Comparison of ENCODE assay signal across 8 mouse cellular contexts in genomic region chr19:4012432-4013022, GRCm38 (mm10). TPM values are rescaled to one million over a fixed set of nuclear protein-coding genes. Genes with fewer than 3 reads are reported as not detected.
DNase-seq lines count a peak whose midpoint lies in the region; ATAC-seq lines count a peak whose summit lies in the region.

Gene Ndufv1 (minus strand): TSS chr19:4012806.

- DNase-seq in adrenal gland, adult (ENCODE audit: inconsistent age in 2 of 2, low spot score in 1 of 2): peak; percentile 98 to 99
- peak; percentile 100 for DNase-seq in embryo, embryonic 10.5 days (ENCODE audit: low spot score)
- DNase-seq in gastrocnemius, postnatal 14 days: peak; percentile 95
- peak; percentile 97 to 99 for DNase-seq in left cerebral cortex, postnatal 10 days (ENCODE audit: extremely low spot score in 1 of 2, low spot score in 2 of 2)
- DNase-seq in right cerebral cortex, postnatal 25 days: peak; percentile 98
- DNase-seq in urinary bladder, postnatal 4 days (ENCODE audit: low spot score in 2 of 2): peak; percentile 92 to 94

- intact Hi-C loops in gastrocnemius, postnatal 14 days (cut with DNase I; ENCODE audit: low total_unique reads): no loop called here
- intact Hi-C loops in left cerebral cortex, postnatal 10 days (cut with DNase I): loop anchor here (2.0 to 10.0 kb wide), 2 partner anchors 66 to 212 kb away; no protein-coding TSS in a partner anchor

- ATAC-seq in inflammation-experienced regulatory T-cells, adult 6 months: peak; percentile 99
- peak; percentile 97 for ATAC-seq in megakaryocyte-erythroid progenitor cell, adult 5-6 weeks (replicated peaks; ENCODE audit: low FRiP score, low TSS enrichment, poor library complexity, severe bottlenecking)

RNA-seq across cellular contexts. Expression of gene Ndufv1, which starts in this region (rescaled TPM):
- total RNA-seq in gastrocnemius, postnatal 14 days (2021): 100 to 1,000 TPM; 365 to 434 TPM
- polyA plus RNA-seq in inflammation-experienced regulatory T-cells, adult 6 months (2017; shearing (Covaris generic)): 100 to 1,000 TPM; 104 to 136 (median 114) TPM
- total RNA-seq in left cerebral cortex, postnatal 10 days (2021): 100 to 1,000 TPM; 209 to 221 TPM
- total RNA-seq in megakaryocyte-erythroid progenitor cell, adult 5-6 weeks (2014; fragmentation: Nextera tagmentation): 210 and 232 TPM in 2 replicates
- total RNA-seq in megakaryocyte-erythroid progenitor cell, adult 5-6 weeks (2017): 285 and 306 TPM in 2 replicates

Comparison
In these comparisons a context has a peak if more than half of its experiments do, and no peak if none do; other contexts are left out.
1. Peak in every context shown above with its lines: DNase-seq and ATAC-seq.